In genomic region chr9:21916851-21917492, GRCm38 (mm10) we compare ENCODE assay signal across 8 mouse cellular contexts. TPM values are rescaled to one million over a fixed set of nuclear protein-coding genes. Genes with fewer than 3 reads are reported as not detected.
DNase-seq lines count a peak whose midpoint lies in the region; ATAC-seq and TF ChIP-seq lines count a peak whose summit lies in the region.

No protein-coding gene starts in this region.

- H3K4me3 ChIP-seq in embryonic facial prominence, embryonic 12.5 days: peak overlapping the region; percentile 53
- peak overlapping the region; percentile 76 for H3K4me3 ChIP-seq in hindbrain, embryonic 16.5 days (ENCODE audit: low read length)
- peak overlapping the region; percentile 68 for H3K4me3 ChIP-seq in midbrain, postnatal 0 days (ENCODE audit: low read depth, low read length)

- no peak for TF ChIP-seq CTCF in midbrain, postnatal 0 days (IDR thresholded peaks at IDR 0.05)

- H3K27ac ChIP-seq in embryonic facial prominence, embryonic 12.5 days: no peak overlapping the region
- peak overlapping the region; percentile 82 for H3K27ac ChIP-seq in hindbrain, embryonic 16.5 days (ENCODE audit: low read depth, low read length)
- H3K27ac ChIP-seq in midbrain, postnatal 0 days (ENCODE audit: low read depth, low read length): 0 out of 2 replicates have a peak overlapping the region, but pooled peaks have one; percentile 27

- peak; percentile 28 for DNase-seq in layer of hippocampus, adult 11-12 months (ENCODE audit: low spot score)
- no peak for DNase-seq in layer of hippocampus, postnatal 25 days (ENCODE audit: extremely low spot score in 1 of 2, low spot score in 1 of 2)
- no peak for DNase-seq in midbrain, postnatal 0 days (ENCODE audit: low spot score)
- no peak for DNase-seq in ovary, postnatal 14 days (ENCODE audit: low spot score)
- no peak for DNase-seq in left cerebral cortex, postnatal 4 days
- no peak for DNase-seq in right cerebral cortex, postnatal 36 days (ENCODE audit: low spot score in 2 of 2)

- peaks cover 24% of the 10 kb centered on the region for H3K27me3 ChIP-seq in embryonic facial prominence, embryonic 12.5 days
- no peaks in the 10 kb centered on the region for H3K27me3 ChIP-seq in hindbrain, embryonic 16.5 days (replicated peaks; ENCODE audit: control insufficient read depth, insufficient read depth, low read length)
- no peaks in the 10 kb centered on the region for H3K27me3 ChIP-seq in midbrain, postnatal 0 days (ENCODE audit: insufficient read depth, low read length)

- 73% methylated on average over 3 of the region's 3 CpGs for whole genome bisulfite sequencing in embryonic facial prominence, embryonic 12.5 days
- 57% methylated on average over 3 of the region's 3 CpGs for WGBS in hindbrain, embryonic 16.5 days
- WGBS in midbrain, postnatal 0 days: 64% methylated on average over 3 of the region's 3 CpGs

- H3K4me1 ChIP-seq in embryonic facial prominence, embryonic 12.5 days: no peaks in the 10 kb centered on the region
- peaks cover 9% of the 10 kb centered on the region for H3K4me1 ChIP-seq in hindbrain, embryonic 16.5 days (ENCODE audit: control insufficient read depth, insufficient read depth, low read depth, low read length)
- H3K4me1 ChIP-seq in midbrain, postnatal 0 days (ENCODE audit: insufficient read depth, low read length): no peaks in the 10 kb centered on the region

- H3K36me3 ChIP-seq in embryonic facial prominence, embryonic 12.5 days: peaks cover 4% of the 10 kb centered on the region; the same call in 1 of the 2 replicates
- peaks cover 8% of the 10 kb centered on the region for H3K36me3 ChIP-seq in hindbrain, embryonic 16.5 days (ENCODE audit: control insufficient read depth, insufficient read depth, low read length)
- H3K36me3 ChIP-seq in midbrain, postnatal 0 days (ENCODE audit: insufficient read depth, low read length): 0 out of 2 replicates have a peak, but pooled peaks cover 7% of the 10 kb centered on the region

- intact Hi-C loops in left cerebral cortex, postnatal 4 days (cut with DNase I): no loop called here

- no peak for ATAC-seq in embryonic facial prominence, embryonic 12.5 days (ENCODE audit: insufficient number of reproducible peaks, insufficient read depth, low FRiP score, low TSS enrichment)
- no peak for ATAC-seq in hindbrain, embryonic 16.5 days
- no peak for ATAC-seq in midbrain, postnatal 0 days (ENCODE audit: low FRiP score)

- no peaks in the 10 kb centered on the region for H3K9me3 ChIP-seq in embryonic facial prominence, embryonic 12.5 days
- no peaks in the 10 kb centered on the region for H3K9me3 ChIP-seq in hindbrain, embryonic 16.5 days (ENCODE audit: control insufficient read depth, low read length)
- no peaks in the 10 kb centered on the region for H3K9me3 ChIP-seq in midbrain, postnatal 0 days (ENCODE audit: low read length)

- peak overlapping the region; percentile 92 for H3K4me2 ChIP-seq in embryonic facial prominence, embryonic 12.5 days (replicated peaks)
- H3K4me2 ChIP-seq in hindbrain, embryonic 16.5 days (ENCODE audit: low read length): peak overlapping the region; percentile 84
- H3K4me2 ChIP-seq in midbrain, postnatal 0 days (ENCODE audit: low read depth, low read length, poor library complexity, severe bottlenecking): peak overlapping the region; percentile 81

- no peak overlapping the region for H3K9ac ChIP-seq in embryonic facial prominence, embryonic 12.5 days
- peak overlapping the region; percentile 84 for H3K9ac ChIP-seq in hindbrain, embryonic 16.5 days (ENCODE audit: low read depth, low read length)
- peak overlapping the region; percentile 73; the same call in 1 of the 2 replicates for H3K9ac ChIP-seq in midbrain, postnatal 0 days (replicated peaks; ENCODE audit: low read length, poor library complexity, severe bottlenecking)

RNA-seq across cellular contexts. Expression of gene Rab3d, which starts 1.0 kb away (rescaled TPM):
- 10 to 100 TPM; 19.5 to 24.0 TPM for total RNA-seq in layer of hippocampus, postnatal 25 days (2021)
- polyA plus RNA-seq in embryonic facial prominence, embryonic 12.5 days (2016; fragmentation: Nextera tagmentation; extraction: Ambion mirVana): 10.2 and 11.1 TPM in 2 replicates
- polyA plus RNA-seq in hindbrain, embryonic 16.5 days (2015; fragmentation: Nextera tagmentation; extraction: Ambion mirVana): 23.6 and 24.3 TPM in 2 replicates
- 15.9 and 26.0 TPM in 2 replicates for total RNA-seq in midbrain, postnatal 0 days (2014; rRNA removed)
- polyA plus RNA-seq in midbrain, postnatal 0 days (2015; fragmentation: Nextera tagmentation; extraction: Ambion mirVana): 17.4 and 18.1 TPM in 2 replicates
- total RNA-seq in left cerebral cortex, postnatal 4 days (2021): 10 to 100 TPM; 31.1 to 41.1 TPM

RNA-seq across cellular contexts. Expression of gene Ccdc159, which starts 10.3 kb away (rescaled TPM):
- total RNA-seq in layer of hippocampus, postnatal 25 days (2021): 10 to 100 TPM; 13.2 to 18.5 TPM
- 5.3 and 5.6 TPM in 2 replicates for polyA plus RNA-seq in embryonic facial prominence, embryonic 12.5 days (2016; fragmentation: Nextera tagmentation; extraction: Ambion mirVana)
- polyA plus RNA-seq in hindbrain, embryonic 16.5 days (2015; fragmentation: Nextera tagmentation; extraction: Ambion mirVana): 9.7 and 9.8 TPM in 2 replicates
- 6.6 and 12.2 TPM in 2 replicates for total RNA-seq in midbrain, postnatal 0 days (2014; rRNA removed)
- polyA plus RNA-seq in midbrain, postnatal 0 days (2015; fragmentation: Nextera tagmentation; extraction: Ambion mirVana): 4.7 and 5.2 TPM in 2 replicates
- 10 to 100 TPM; 18.5 to 20.8 TPM for total RNA-seq in left cerebral cortex, postnatal 4 days (2021)

RNA-seq across cellular contexts. Expression of gene Tmem205, which starts 10.4 kb away (rescaled TPM):
- total RNA-seq in layer of hippocampus, postnatal 25 days (2021): 10 to 100 TPM; 40.2 to 45.0 TPM
- polyA plus RNA-seq in embryonic facial prominence, embryonic 12.5 days (2016; fragmentation: Nextera tagmentation; extraction: Ambion mirVana): 40.5 and 42.4 TPM in 2 replicates
- polyA plus RNA-seq in hindbrain, embryonic 16.5 days (2015; fragmentation: Nextera tagmentation; extraction: Ambion mirVana): 56.5 and 61.0 TPM in 2 replicates
- 32.1 and 50.9 TPM in 2 replicates for total RNA-seq in midbrain, postnatal 0 days (2014; rRNA removed)
- 44.2 and 50.1 TPM in 2 replicates for polyA plus RNA-seq in midbrain, postnatal 0 days (2015; fragmentation: Nextera tagmentation; extraction: Ambion mirVana)
- 10 to 100 TPM; 28.1 to 31.6 TPM for total RNA-seq in left cerebral cortex, postnatal 4 days (2021)

RNA-seq across cellular contexts. Expression of gene Plppr2, which starts 19.9 kb away (rescaled TPM):
- 100 to 1,000 TPM; 334 to 345 TPM for total RNA-seq in layer of hippocampus, postnatal 25 days (2021)
- polyA plus RNA-seq in embryonic facial prominence, embryonic 12.5 days (2016; fragmentation: Nextera tagmentation; extraction: Ambion mirVana): 15.9 and 16.2 TPM in 2 replicates
- 106 and 115 TPM in 2 replicates for polyA plus RNA-seq in hindbrain, embryonic 16.5 days (2015; fragmentation: Nextera tagmentation; extraction: Ambion mirVana)
- total RNA-seq in midbrain, postnatal 0 days (2014; rRNA removed): 129 and 165 TPM in 2 replicates
- 129 and 136 TPM in 2 replicates for polyA plus RNA-seq in midbrain, postnatal 0 days (2015; fragmentation: Nextera tagmentation; extraction: Ambion mirVana)
- 100 to 1,000 TPM; 199 to 225 TPM for total RNA-seq in left cerebral cortex, postnatal 4 days (2021)

RNA-seq across cellular contexts. Expression of gene Swsap1, which starts 38.6 kb away (rescaled TPM):
- total RNA-seq in layer of hippocampus, postnatal 25 days (2021): 10 to 100 TPM; 14.7 to 16.0 TPM
- polyA plus RNA-seq in embryonic facial prominence, embryonic 12.5 days (2016; fragmentation: Nextera tagmentation; extraction: Ambion mirVana): 5.6 and 7.0 TPM in 2 replicates
- polyA plus RNA-seq in hindbrain, embryonic 16.5 days (2015; fragmentation: Nextera tagmentation; extraction: Ambion mirVana): 8.1 and 8.7 TPM in 2 replicates
- 33.7 and 38.6 TPM in 2 replicates for total RNA-seq in midbrain, postnatal 0 days (2014; rRNA removed)
- 7.1 and 8.0 TPM in 2 replicates for polyA plus RNA-seq in midbrain, postnatal 0 days (2015; fragmentation: Nextera tagmentation; extraction: Ambion mirVana)
- 10 to 100 TPM; 11.8 to 12.6 TPM for total RNA-seq in left cerebral cortex, postnatal 4 days (2021)
